Mouse (Mus musculus): ENCODE measurements around the gene Plekhs1.

DNA sequence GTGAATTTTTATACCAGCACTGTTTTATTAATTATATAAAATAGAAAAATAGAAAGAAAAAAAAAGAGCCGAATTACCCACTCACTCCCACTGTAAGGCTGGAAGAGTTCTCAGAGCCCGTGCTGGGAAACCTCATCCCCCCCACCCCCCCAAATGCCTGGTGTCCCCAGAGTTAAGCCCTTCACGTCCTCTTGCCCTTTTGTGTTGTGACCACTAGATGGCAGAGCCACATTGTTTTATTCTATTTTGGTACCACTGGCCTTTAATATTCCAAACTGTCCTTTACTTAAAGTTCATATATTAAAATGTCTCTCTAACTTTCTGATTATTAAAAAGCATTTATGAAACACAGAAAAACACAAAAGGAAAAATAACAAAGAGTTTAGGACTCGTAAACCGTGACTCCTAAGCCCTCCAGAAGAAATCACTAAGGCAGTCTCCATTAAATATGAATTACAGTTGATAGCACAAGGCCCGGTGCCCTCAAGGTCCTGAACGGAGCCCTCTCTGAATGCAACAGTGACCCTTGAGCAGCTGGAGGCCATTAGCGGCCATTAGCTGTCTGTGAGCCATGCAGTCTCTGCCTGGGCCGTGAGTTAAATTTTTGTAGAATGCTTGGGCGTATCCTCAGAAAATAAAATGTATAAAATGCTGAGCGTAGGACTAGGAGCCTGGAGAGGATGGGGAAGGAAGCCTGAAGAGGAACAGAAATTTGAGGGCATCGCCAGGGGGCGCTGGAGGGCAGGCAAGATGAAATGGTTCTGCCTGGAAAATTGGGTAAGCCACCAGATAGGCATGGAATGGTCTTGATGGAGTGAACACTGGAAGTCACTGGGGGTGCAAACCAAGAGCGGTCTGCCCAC is 38.7 kb upstream of the Plekhs1 start:
- TF ChIP-seq POLR2A (IDR thresholded peaks at IDR 0.05; ENCODE audit: low read depth, low read length): no peak
- TF ChIP-seq CTCF (IDR thresholded peaks at IDR 0.05; ENCODE audit: extremely low read depth, insufficient read depth, insufficient read length, insufficient replicate concordance): peak; percentile 71; the same call in 1 of the 2 replicates
